Mouse (Mus musculus) CH12.LX (cell line): ENCODE results near the gene Tgfb2. TPM values are rescaled to one million over a fixed set of nuclear protein-coding genes. Genes with fewer than 3 reads are reported as not detected.

Experiments used
- DNase-seq: peaks from one replicate; pipeline ENCODE4 v3.0.0-alpha.2; 2013; ENCODE audit errors: extremely low read depth
- H3K27ac ChIP-seq: 2 replicates; pipeline ENCODE4 v1.5.1; 2012; ENCODE audit warnings: low read depth, mild to moderate bottlenecking, control low read depth, moderate library complexity; ENCODE audit not compliant: insufficient read depth
- H3K27me3 ChIP-seq: replicated peaks from 2 replicates; pipeline ENCODE3; 2012; ENCODE audit warnings: inconsistent platforms
- H3K36me3 ChIP-seq, 2 experiments: replicated peaks in 1 of 2; 2 replicates each; pipeline versions ENCODE3 to v1.6.1; 2012; ENCODE audit warnings: inconsistent platforms in 1 of 2, low read length in 1 of 2, mild to moderate bottlenecking in 1 of 2, mixed read lengths in 1 of 2, moderate library complexity in 1 of 2; ENCODE audit not compliant: control insufficient read depth in 1 of 2, insufficient read depth in 1 of 2
- H3K4me1 ChIP-seq, 2 experiments: 2 replicates each; pipeline ENCODE4 v1.6.1; 2012; ENCODE audit warnings: inconsistent platforms in 1 of 2, moderate library complexity in 1 of 2; ENCODE audit not compliant: insufficient read depth in 2 of 2, control insufficient read depth in 1 of 2
- H3K4me2 ChIP-seq: 2 replicates; pipeline ENCODE4 v1.6.1; 2012; ENCODE audit warnings: low read depth, mild to moderate bottlenecking, control low read depth; ENCODE audit not compliant: poor library complexity, insufficient read depth, severe bottlenecking
- H3K4me3 ChIP-seq, 3 experiments: fragments of 150-350 bp in 1 of 3; sonication (generic) in 1 of 3; replicated peaks in 1 of 3; 2 replicates each; pipeline versions ENCODE3 to v1.5.1; 2011 to 2012; ENCODE audit warnings: low read depth in 2 of 3, low read length in 2 of 3, mild to moderate bottlenecking in 2 of 3, moderate library complexity in 2 of 3, control low read depth in 1 of 3, improper control_type of control experiment in 1 of 3, inconsistent platforms in 1 of 3, mixed read lengths in 1 of 3; ENCODE audit not compliant: poor library complexity in 1 of 3
- H3K79me2 ChIP-seq: replicated peaks from 2 replicates; pipeline ENCODE4 v1.6.1; 2012; ENCODE audit warnings: mild to moderate bottlenecking, moderate library complexity; ENCODE audit not compliant: control insufficient read depth, poor library complexity, insufficient read depth, severe bottlenecking; ENCODE audit errors: extremely low read depth
- H3K9ac ChIP-seq: 2 replicates; pipeline ENCODE4 v1.6.1; 2012; ENCODE audit warnings: low read depth, mild to moderate bottlenecking, control low read depth, moderate library complexity; ENCODE audit not compliant: insufficient read depth
- H3K9me3 ChIP-seq: replicated peaks from 2 replicates; pipeline ENCODE3; 2012; ENCODE audit warnings: low read length, inconsistent platforms, mixed read lengths
- BHLHE40 ChIP-seq: IDR thresholded peaks from 2 replicates; pipeline ENCODE4 v1.6.1; 2011; ENCODE audit warnings: mild to moderate bottlenecking, low read depth, low read length, improper control_type of control experiment
- CHD1 ChIP-seq: IDR thresholded peaks from 2 replicates; pipeline ENCODE4 v1.6.1; 2012; ENCODE audit warnings: low read depth, low read length, improper control_type of control experiment, inconsistent platforms
- E2F4 ChIP-seq: IDR thresholded peaks from 2 replicates; pipeline ENCODE4 v1.6.1; 2011; ENCODE audit warnings: low read depth, low read length, improper control_type of control experiment; ENCODE audit not compliant: insufficient replicate concordance
- ELF1 ChIP-seq: IDR thresholded peaks from 2 replicates; pipeline ENCODE4 v1.6.1; 2014; ENCODE audit warnings: low read depth, mild to moderate bottlenecking, inconsistent platforms, low read length, improper control_type of control experiment
- EP300 ChIP-seq: IDR thresholded peaks from 2 replicates; pipeline ENCODE4 v1.6.1; 2011; ENCODE audit warnings: low read length, improper control_type of control experiment
- GABPA ChIP-seq: IDR thresholded peaks from 2 replicates; pipeline ENCODE4 v1.6.1; 2012; ENCODE audit warnings: low read depth, low read length, improper control_type of control experiment, inconsistent platforms; ENCODE audit not compliant: insufficient replicate concordance
- HCFC1 ChIP-seq: IDR thresholded peaks from 2 replicates; pipeline ENCODE4 v1.6.1; 2012; ENCODE audit warnings: low read depth, mild to moderate bottlenecking, inconsistent platforms, low read length, improper control_type of control experiment
- IRF4 ChIP-seq: IDR thresholded peaks from 2 replicates; pipeline ENCODE4 v1.6.1; 2014; ENCODE audit warnings: low read depth, mild to moderate bottlenecking, inconsistent platforms, low read length, improper control_type of control experiment
- MAZ ChIP-seq: IDR thresholded peaks from 2 replicates; pipeline ENCODE4 v1.6.1; 2012; ENCODE audit warnings: low read depth, mild to moderate bottlenecking, inconsistent platforms, low read length, improper control_type of control experiment, moderate library complexity
- MXI1 ChIP-seq: IDR thresholded peaks from 2 replicates; pipeline ENCODE4 v1.6.1; 2011; ENCODE audit warnings: mild to moderate bottlenecking, low read depth, low read length, improper control_type of control experiment
- MYC ChIP-seq: IDR thresholded peaks from 2 replicates; pipeline ENCODE4 v1.6.1; 2011; ENCODE audit warnings: low read depth, mild to moderate bottlenecking, improper control_type of control experiment, low read length
- NRF1 ChIP-seq: IDR thresholded peaks from 2 replicates; pipeline ENCODE4 v1.6.1; 2014; ENCODE audit warnings: low read depth, mild to moderate bottlenecking, inconsistent platforms, low read length, improper control_type of control experiment, moderate library complexity
- RCOR1 ChIP-seq: conservative IDR thresholded peaks from 2 replicates; pipeline ENCODE4 v1.6.1; 2012; ENCODE audit warnings: low read depth, mild to moderate bottlenecking, inconsistent platforms, low read length, improper control_type of control experiment
- SIN3A ChIP-seq: IDR thresholded peaks from 2 replicates; pipeline ENCODE4 v1.6.1; 2012; ENCODE audit warnings: low read length, improper control_type of control experiment, inconsistent platforms
- TBP ChIP-seq: conservative IDR thresholded peaks from 2 replicates; pipeline ENCODE4 v1.6.1; 2011; ENCODE audit warnings: low read depth, low read length, improper control_type of control experiment
- TCF12 ChIP-seq: IDR thresholded peaks from 2 replicates; pipeline ENCODE4 v1.6.1; 2014; ENCODE audit warnings: low read depth, mild to moderate bottlenecking, inconsistent platforms, low read length, improper control_type of control experiment
- UBTF ChIP-seq: IDR thresholded peaks from 2 replicates; pipeline ENCODE4 v1.6.1; 2012; ENCODE audit warnings: low read depth, mild to moderate bottlenecking, inconsistent platforms, low read length, improper control_type of control experiment, moderate library complexity
- USF1 ChIP-seq: IDR thresholded peaks from 2 replicates; pipeline ENCODE4 v1.6.1; 2014; ENCODE audit warnings: low read depth, mild to moderate bottlenecking, inconsistent platforms, low read length, improper control_type of control experiment
- USF2 ChIP-seq: conservative IDR thresholded peaks from 2 replicates; pipeline ENCODE4 v1.6.1; 2011; ENCODE audit warnings: low read depth, low read length, improper control_type of control experiment
- ZC3H11A ChIP-seq: IDR thresholded peaks from 2 replicates; pipeline ENCODE4 v1.6.1; 2012; ENCODE audit warnings: low read depth, mild to moderate bottlenecking, inconsistent platforms, low read length, improper control_type of control experiment
- ZNF384 ChIP-seq: IDR thresholded peaks from 2 replicates; pipeline ENCODE4 v1.6.1; 2012; ENCODE audit warnings: low read depth, low read length, improper control_type of control experiment, inconsistent platforms
- dilution Hi-C: fragments of 300-500 bp; cut with MboI; formaldehyde crosslinking; loops from 2 replicates; pipeline ENCODE4 v1.14.3; 2020; ENCODE audit warnings: low sequenced_read_pairs; ENCODE audit not compliant: extremely low pct_unique_long_range_greater_than_20kb, extremely low pct_ligation_motif_present
- in situ Hi-C: fragments of 300-500 bp; cut with MboI; formaldehyde crosslinking; loops from 3 replicates; pipeline ENCODE4 v1.14.3; 2019; ENCODE audit warnings: low sequenced_read_pairs, low pct_ligation_motif_present, low pct_unique_long_range_greater_than_20kb, mixed read lengths
- polyA plus RNA-seq: library from polyadenylated mRNA; unstranded; fragments of >175 nt; gene quantifications from 2 replicates; pipeline ENCODE4 v1.2.1, GENCODE M21; 2012; ENCODE audit warnings: low read depth; ENCODE audit not compliant: insufficient read length
- total RNA-seq, 2 experiments: library from RNA; depleted of rRNA; stranded (reverse); fragments of 300-350 nt in 1 of 2; fragments of >200 nt in 1 of 2; gene quantifications; 2 replicates each; pipeline ENCODE4 v1.2.3; 2012 to 2014

The Tgfb2 gene
- total and polyA plus RNA-seq, 3 experiments = 0.04 TPM; not detected in 2

GRCm38 (mm10) chr1:186608116-186608515 is 97.7 kb downstream of the Tgfb2 start:
- dilution Hi-C loops = no loop called here
- Histone ChIP-seq H3K9ac (no peak overlapping the region), H3K9me3 (peaks cover 21% of the 10 kb centered on the region), H3K27me3 (no peaks in the 10 kb centered on the region), H3K79me2 (no peaks in the 10 kb centered on the region), H3K4me3 (no peak overlapping the region), H3K4me2 (no peak overlapping the region), H3K27ac (no peak overlapping the region), H3K4me1 (no peaks in the 10 kb centered on the region), H3K36me3 (no peaks in the 10 kb centered on the region)
- no peak for DNase-seq
- in situ Hi-C loops = no loop called here
- no peak for TF ChIP-seq UBTF
- TF ChIP-seq IRF4 = no peak
- no peak for TF ChIP-seq TBP
- no peak for TF ChIP-seq MXI1
- no peak for TF ChIP-seq SIN3A
- no peak for TF ChIP-seq USF2
- TF ChIP-seq MAZ = no peak
- TF ChIP-seq ZC3H11A = no peak
- no peak for TF ChIP-seq TCF12
- TF ChIP-seq E2F4 = no peak
- no peak for TF ChIP-seq ZNF384
- no peak for TF ChIP-seq RCOR1
- no peak for TF ChIP-seq USF1

GRCm38 (mm10) chr1:186605635-186606034 is 100.2 kb downstream of the Tgfb2 start:
- Histone ChIP-seq H3K9me3 (peaks cover 27% of the 10 kb centered on the region), H3K27me3 (no peaks in the 10 kb centered on the region), H3K79me2 (no peaks in the 10 kb centered on the region), H3K4me3 (no peak overlapping the region), H3K36me3 (no peaks in the 10 kb centered on the region), H3K27ac (no peak overlapping the region), H3K4me2 (no peak overlapping the region), H3K9ac (no peak overlapping the region), H3K4me1 (no peaks in the 10 kb centered on the region)
- in situ Hi-C loops = no loop called here
- DNase-seq = no peak
- dilution Hi-C loops = no loop called here
- no peak for TF ChIP-seq EP300

- H3K36me3 ChIP-seq = no peaks in the 10 kb centered on the region
- no peak overlapping the region for H3K4me3 ChIP-seq
- H3K27ac ChIP-seq = no peak overlapping the region
- H3K9me3 ChIP-seq = peaks cover 29% of the 10 kb centered on the region
- no peak for DNase-seq
- no peak overlapping the region for H3K9ac ChIP-seq
- H3K79me2 ChIP-seq = no peaks in the 10 kb centered on the region
- H3K27me3 ChIP-seq = no peaks in the 10 kb centered on the region
- dilution Hi-C loops (no loop called here), in situ Hi-C loops (no loop called here)
- no peaks in the 10 kb centered on the region for H3K4me1 ChIP-seq
- TF ChIP-seq NRF1 = no peak
- TF ChIP-seq ZC3H11A = no peak
- no peak for TF ChIP-seq BHLHE40
- no peak for TF ChIP-seq EP300
- no peak for TF ChIP-seq CHD1
- no peak for TF ChIP-seq TCF12
- TF ChIP-seq ELF1 = no peak
- no peak for TF ChIP-seq GABPA
- TF ChIP-seq MXI1 = no peak
- TF ChIP-seq RCOR1 = no peak
- TF ChIP-seq MYC = no peak
- TF ChIP-seq HCFC1 = no peak
- H3K4me2 ChIP-seq = no peak overlapping the region
These were observed 101.7 kb downstream of the Tgfb2 start for GRCm38 (mm10) chr1:186604124-186604523.
